Mouse (Mus musculus): ENCODE results near the gene Cox19.

- TF ChIP-seq CTCF (IDR thresholded peaks at IDR 0.05; ENCODE audit: extremely low read depth, insufficient read depth, low read length) (no peak), POLR2A (IDR thresholded peaks at IDR 0.05; ENCODE audit: extremely low read depth, insufficient read depth, low read length) (no peak)
Measured at GRCm38 (mm10) chr5:139391309-139391990, 40.2 kb upstream of the Cox19 start.
